Mouse (Mus musculus): ENCODE data around the gene Slc13a3. TPM values are rescaled to one million over a fixed set of nuclear protein-coding genes. Genes with fewer than 3 reads are reported as not detected.
A peak's percentile ranks its signal among the peaks of the same experiment; 100 is the strongest.

The Slc13a3 gene
- polyA plus RNA-seq, 1 experiment, result 0.16 TPM

GRCm38 (mm10) chr2:165498816-165499215, 25.8 kb upstream of the Slc13a3 start:
- no peaks in the 10 kb centered on the region for H3K4me1 ChIP-seq (ENCODE audit: control insufficient read depth, insufficient read depth, low read length)
- TF ChIP-seq POLR2A (IDR thresholded peaks at IDR 0.05; ENCODE audit: low read depth, low read length), result no peak
- TF ChIP-seq CTCF (IDR thresholded peaks at IDR 0.05; ENCODE audit: borderline replicate concordance, insufficient read depth, low read length), result no peak
- no peak overlapping the region for H3K4me3 ChIP-seq (ENCODE audit: insufficient read depth, low read length)

GRCm38 (mm10) chr2:165497706-165498275, 24.8 kb upstream of the Slc13a3 start:
- Histone ChIP-seq H3K4me3 (ENCODE audit: insufficient read depth, low read length) (no peak overlapping the region), H3K27ac (ENCODE audit: insufficient read depth, low read length) (no peak overlapping the region), H3K4me1 (ENCODE audit: control insufficient read depth, insufficient read depth, low read length) (no peaks in the 10 kb centered on the region)
- TF ChIP-seq POLR2A (IDR thresholded peaks at IDR 0.05; ENCODE audit: low read depth, low read length), result no peak
- no peak for TF ChIP-seq CTCF (IDR thresholded peaks at IDR 0.05; ENCODE audit: borderline replicate concordance, insufficient read depth, low read length)

More at GRCm38 (mm10) chr2:165498816-165499215, 25.8 kb upstream of the Slc13a3 start:
- no peak overlapping the region for H3K27ac ChIP-seq (ENCODE audit: insufficient read depth, low read length)

- H3K4me3 ChIP-seq (ENCODE audit: insufficient read depth, low read length), result no peak overlapping the region
- no peaks in the 10 kb centered on the region for H3K4me1 ChIP-seq (ENCODE audit: control insufficient read depth, insufficient read depth, low read length)
- H3K27ac ChIP-seq (ENCODE audit: insufficient read depth, low read length), result no peak overlapping the region
- no peak for TF ChIP-seq CTCF (IDR thresholded peaks at IDR 0.05; ENCODE audit: borderline replicate concordance, insufficient read depth, low read length)
- no peak for TF ChIP-seq POLR2A (IDR thresholded peaks at IDR 0.05; ENCODE audit: low read depth, low read length)
Observed at GRCm38 (mm10) chr2:165496251-165496650, 23.2 kb upstream of the Slc13a3 start.

GRCm38 (mm10) chr2:165494495-165494894, 21.5 kb upstream of the Slc13a3 start:
- no peaks in the 10 kb centered on the region for H3K4me1 ChIP-seq (ENCODE audit: control insufficient read depth, insufficient read depth, low read length)
- H3K4me3 ChIP-seq (ENCODE audit: insufficient read depth, low read length), result no peak overlapping the region
- no peak overlapping the region for H3K27ac ChIP-seq (ENCODE audit: insufficient read depth, low read length)

GRCm38 (mm10) chr2:165493587-165494210, 20.7 kb upstream of the Slc13a3 start:
- no peak overlapping the region for H3K27ac ChIP-seq (ENCODE audit: insufficient read depth, low read length)

More at GRCm38 (mm10) chr2:165494495-165494894, 21.5 kb upstream of the Slc13a3 start:
- TF ChIP-seq POLR2A (IDR thresholded peaks at IDR 0.05; ENCODE audit: low read depth, low read length) (no peak), CTCF (IDR thresholded peaks at IDR 0.05; ENCODE audit: borderline replicate concordance, insufficient read depth, low read length) (no peak)

GRCm38 (mm10) chr2:165492648-165493553, 19.9 kb upstream of the Slc13a3 start, which contains the start of gene Trp53rka:
Trp53rka (minus strand) TSS chr2:165493324.
- H3K27ac ChIP-seq (ENCODE audit: insufficient read depth, low read length), result no peak within 1 kb of the TSS; the same call in 1 of the 2 replicates
- TF ChIP-seq POLR2A (IDR thresholded peaks at IDR 0.05; ENCODE audit: low read depth, low read length) (peak; percentile 70), CTCF (IDR thresholded peaks at IDR 0.05; ENCODE audit: borderline replicate concordance, insufficient read depth, low read length) (no peak)
- peak within 1 kb of the TSS; percentile 99 for H3K4me3 ChIP-seq (ENCODE audit: insufficient read depth, low read length)
- H3K4me1 ChIP-seq (ENCODE audit: control insufficient read depth, insufficient read depth, low read length), result no peaks in the 10 kb centered on the region

More at GRCm38 (mm10) chr2:165493587-165494210, 20.7 kb upstream of the Slc13a3 start:
- peak overlapping the region; percentile 99 for H3K4me3 ChIP-seq (ENCODE audit: insufficient read depth, low read length)
- TF ChIP-seq CTCF (IDR thresholded peaks at IDR 0.05; ENCODE audit: borderline replicate concordance, insufficient read depth, low read length), result no peak
- no peaks in the 10 kb centered on the region for H3K4me1 ChIP-seq (ENCODE audit: control insufficient read depth, insufficient read depth, low read length)

GRCm38 (mm10) chr2:165486881-165487535, 14.0 kb upstream of the Slc13a3 start:
- H3K4me3 ChIP-seq (ENCODE audit: insufficient read depth, low read length), result no peak overlapping the region
- H3K27ac ChIP-seq (ENCODE audit: insufficient read depth, low read length), result no peak overlapping the region
- TF ChIP-seq CTCF (IDR thresholded peaks at IDR 0.05; ENCODE audit: borderline replicate concordance, insufficient read depth, low read length), result peak; percentile 97
- no peak for TF ChIP-seq POLR2A (IDR thresholded peaks at IDR 0.05; ENCODE audit: low read depth, low read length)

GRCm38 (mm10) chr2:165486401-165486800, 13.4 kb upstream of the Slc13a3 start:
- no peak for TF ChIP-seq CTCF (IDR thresholded peaks at IDR 0.05; ENCODE audit: borderline replicate concordance, insufficient read depth, low read length)
- TF ChIP-seq POLR2A (IDR thresholded peaks at IDR 0.05; ENCODE audit: low read depth, low read length), result no peak
- H3K27ac ChIP-seq (ENCODE audit: insufficient read depth, low read length), result no peak overlapping the region
- no peaks in the 10 kb centered on the region for H3K4me1 ChIP-seq (ENCODE audit: control insufficient read depth, insufficient read depth, low read length)
- no peak overlapping the region for H3K4me3 ChIP-seq (ENCODE audit: insufficient read depth, low read length)

More at GRCm38 (mm10) chr2:165486881-165487535, 14.0 kb upstream of the Slc13a3 start:
- H3K4me1 ChIP-seq (ENCODE audit: control insufficient read depth, insufficient read depth, low read length), result no peaks in the 10 kb centered on the region

GRCm38 (mm10) chr2:165485826-165486225, 12.8 kb upstream of the Slc13a3 start:
- TF ChIP-seq CTCF (IDR thresholded peaks at IDR 0.05; ENCODE audit: borderline replicate concordance, insufficient read depth, low read length), result no peak
- TF ChIP-seq POLR2A (IDR thresholded peaks at IDR 0.05; ENCODE audit: low read depth, low read length), result no peak
- no peaks in the 10 kb centered on the region for H3K4me1 ChIP-seq (ENCODE audit: control insufficient read depth, insufficient read depth, low read length)
- H3K4me3 ChIP-seq (ENCODE audit: insufficient read depth, low read length), result no peak overlapping the region
- H3K27ac ChIP-seq (ENCODE audit: insufficient read depth, low read length), result no peak overlapping the region

All from embryonic fibroblast, embryonic 13.5 days (primary cell).